Comparison of ENCODE assay signal across 23 mouse cellular contexts in the genomic region with DNA sequence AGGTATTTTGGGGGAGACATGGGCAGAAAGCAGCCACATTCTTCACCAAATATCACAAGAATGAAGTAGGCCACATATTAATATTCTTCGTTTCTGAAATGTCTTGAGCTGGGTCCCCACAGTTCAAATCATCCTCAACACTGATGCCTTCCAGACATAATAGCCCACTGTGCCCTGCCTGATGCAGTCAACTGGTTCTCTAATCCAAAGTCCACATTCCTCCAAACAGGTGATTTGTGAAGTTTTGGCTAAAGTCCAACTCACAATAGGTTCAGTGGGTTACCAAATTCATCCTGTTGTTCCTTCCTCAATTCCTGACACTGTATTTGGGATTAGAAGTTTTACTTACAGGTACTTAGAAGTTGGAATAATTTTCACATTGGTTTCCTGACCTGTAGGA.
DNase-seq lines count a peak whose midpoint lies in the region; ATAC-seq lines count a peak whose summit lies in the region.
"Had no signal": no experiment of that assay in that cellular context is flagged by ENCODE, and none has a peak within 500 bp of the region (broad histone marks: within the 10 kb centered on the region; RNA-seq: fewer than 3 reads in every experiment).

No protein-coding gene starts in this region.

- no peaks in the 10 kb centered on the region for H3K9me3 ChIP-seq in hindbrain, embryonic 14.5 days (ENCODE audit: control insufficient read depth, low read length)
- H3K9me3 ChIP-seq: forebrain, embryonic 10.5 days; forebrain, embryonic 13.5 days; heart, embryonic 10.5 days; heart, embryonic 13.5 days had no signal

- WGBS in hindbrain, embryonic 14.5 days = 89% methylated on average over 1 of the region's 1 CpGs

- no peak overlapping the region for H3K4me2 ChIP-seq in hindbrain, embryonic 14.5 days (replicated peaks)
- H3K4me2 ChIP-seq: forebrain, embryonic 13.5 days; heart, embryonic 13.5 days had no signal

- H3K4me1 ChIP-seq in hindbrain, embryonic 14.5 days (replicated peaks; ENCODE audit: control insufficient read depth, insufficient read depth, low read length) = no peaks in the 10 kb centered on the region
- H3K4me1 ChIP-seq: forebrain, embryonic 10.5 days; forebrain, embryonic 13.5 days; heart, embryonic 10.5 days; heart, embryonic 13.5 days had no signal

- no peaks in the 10 kb centered on the region for H3K27me3 ChIP-seq in hindbrain, embryonic 14.5 days (ENCODE audit: control insufficient read depth, insufficient read depth, low read length)
- H3K27me3 ChIP-seq: forebrain, embryonic 13.5 days; heart, embryonic 13.5 days had no signal

- H3K9ac ChIP-seq in hindbrain, embryonic 14.5 days = no peak overlapping the region
- H3K9ac ChIP-seq: forebrain, embryonic 13.5 days; heart, embryonic 13.5 days had no signal

- H3K36me3 ChIP-seq in hindbrain, embryonic 14.5 days (replicated peaks; ENCODE audit: control insufficient read depth, insufficient read depth) = no peaks in the 10 kb centered on the region
- H3K36me3 ChIP-seq: forebrain, embryonic 10.5 days; heart, embryonic 10.5 days; heart, embryonic 13.5 days had no signal

- H3K4me3 ChIP-seq in hindbrain, embryonic 14.5 days (replicated peaks; ENCODE audit: low read length) = no peak overlapping the region
- H3K4me3 ChIP-seq: forebrain, embryonic 10.5 days; forebrain, embryonic 13.5 days; heart, adult 2 months; heart, embryonic 10.5 days; heart, embryonic 13.5 days had no signal

- ATAC-seq in hindbrain, embryonic 14.5 days (ENCODE audit: low FRiP score) = no peak
- ATAC-seq: activated CD4-positive, CD25-positive, alpha-beta regulatory T cell, adult 4 months; forebrain, embryonic 13.5 days; forebrain, embryonic 16.5 days had no signal

- H3K27ac ChIP-seq in hindbrain, embryonic 14.5 days = no peak overlapping the region
- H3K27ac ChIP-seq: forebrain, embryonic 10.5 days; forebrain, embryonic 13.5 days; heart, adult 2 months; heart, embryonic 10.5 days; heart, embryonic 13.5 days had no signal

- peak; percentile 16 for DNase-seq in kidney, adult 11 months
- DNase-seq in kidney, postnatal 10 days = no peak
- peak; percentile 72 for DNase-seq in kidney, adult 9 months
- no peak for DNase-seq in kidney, postnatal 4 days
- DNase-seq in kidney, postnatal 25 days = peak; percentile 14 to 36
- DNase-seq in hindbrain, embryonic 14.5 days (ENCODE audit: low spot score) = no peak
- DNase-seq in lung, postnatal 10 days = no peak
- DNase-seq: adrenal gland, postnatal 10 days; adrenal gland, postnatal 36 days; cerebellum, adult 18-20 months; cerebellum, adult 9-10 months; cerebellum, postnatal 14 days; gastrocnemius, postnatal 10 days; gastrocnemius, postnatal 36 days; heart, adult 2 months; heart, postnatal 14 days; heart, postnatal 4 days had no signal

Comparison
In these comparisons a context has a peak if more than half of its experiments do, and no peak if none do; other contexts are left out.
1. DNase-seq: peak in kidney, adult 11 months (single experiment), kidney, adult 9 months (single experiment) and kidney, postnatal 25 days (2 of 2); none in kidney, postnatal 10 days (single experiment), kidney, postnatal 4 days (0 of 2), hindbrain, embryonic 14.5 days (single experiment) and lung, postnatal 10 days (single experiment).